Mouse (Mus musculus): ENCODE measurements around the gene Maz. TPM values are rescaled to one million over a fixed set of nuclear protein-coding genes. Genes with fewer than 3 reads are reported as not detected.

The Maz gene
- polyA plus RNA-seq, 1 experiment = 72.0 TPM

Other genes with a start within 250 kb of the Maz start
- gene Tbx6, start 245.6 kb downstream of the Maz start, polyA plus RNA-seq (2012; rRNA removed) = 1.3 and 1.4 TPM in 2 replicates
- gene Ppp4c, start 234.5 kb downstream of the Maz start, polyA plus RNA-seq (2012; rRNA removed) = 106 and 121 TPM in 2 replicates
- 2.4 and 2.9 TPM in 2 replicates for gene Fam57b, start 229.4 kb downstream of the Maz start, polyA plus RNA-seq (2012; rRNA removed)
- not detected in 2 replicates for gene 4930451I11Rik, start 195.4 kb downstream of the Maz start, polyA plus RNA-seq (2012; rRNA removed)
- gene Doc2a, start 179.6 kb downstream of the Maz start, polyA plus RNA-seq (2012; rRNA removed) = not detected in 2 replicates
- 18.0 and 21.0 TPM in 2 replicates for gene Hirip3, start 165.1 kb downstream of the Maz start, polyA plus RNA-seq (2012; rRNA removed)
- 42.3 and 46.0 TPM in 2 replicates for gene Ino80e, start 164.7 kb downstream of the Maz start, polyA plus RNA-seq (2012; rRNA removed)
- gene Taok2, start 142.3 kb downstream of the Maz start, polyA plus RNA-seq (2012; rRNA removed) = 55.8 and 65.4 TPM in 2 replicates
- gene Tmem219, start 104.1 kb downstream of the Maz start, polyA plus RNA-seq (2012; rRNA removed) = 41.3 and 46.0 TPM in 2 replicates
- gene Kctd13, start 98.2 kb downstream of the Maz start, polyA plus RNA-seq (2012; rRNA removed) = 16.3 and 16.4 TPM in 2 replicates
- not detected in 2 replicates for gene Asphd1, start 77.5 kb downstream of the Maz start, polyA plus RNA-seq (2012; rRNA removed)
- 0.65 and 0.72 TPM in 2 replicates for gene Sez6l2, start 76.5 kb downstream of the Maz start, polyA plus RNA-seq (2012; rRNA removed)
- gene Cdipt, start 51.1 kb downstream of the Maz start, polyA plus RNA-seq (2012; rRNA removed) = 118 and 119 TPM in 2 replicates
- gene Cdiptos, start 50.9 kb downstream of the Maz start, polyA plus RNA-seq (2012; rRNA removed) = 2.2 and 2.7 TPM in 2 replicates
- gene Mvp, start 12.4 kb downstream of the Maz start, polyA plus RNA-seq (2012; rRNA removed) = 46.2 and 52.7 TPM in 2 replicates
- 2.8 and 3.2 TPM in 2 replicates for gene Pagr1b, start 10.6 kb downstream of the Maz start, polyA plus RNA-seq (2012; rRNA removed)
- gene Pagr1a, start 9.7 kb downstream of the Maz start, polyA plus RNA-seq (2012; rRNA removed) = 16.4 and 18.2 TPM in 2 replicates
- gene Gm42742, start 5.9 kb downstream of the Maz start, polyA plus RNA-seq (2012; rRNA removed) = 66.3 and 76.5 TPM in 2 replicates
- 9.7 and 10.2 TPM in 2 replicates for gene Prrt2, start 5.8 kb downstream of the Maz start, polyA plus RNA-seq (2012; rRNA removed)
- 2.3 and 2.7 TPM in 2 replicates for gene Kif22, start 15.4 kb upstream of the Maz start, polyA plus RNA-seq (2012; rRNA removed)
- 0.15 and 0.34 TPM in 2 replicates for gene Zg16, start 60.3 kb upstream of the Maz start, polyA plus RNA-seq (2012; rRNA removed)
- gene AI467606, start 64.3 kb upstream of the Maz start, polyA plus RNA-seq (2012; rRNA removed) = 4.4 and 6.0 TPM in 2 replicates
- 0.80 and 0.81 TPM in 2 replicates for gene Qprt, start 95.2 kb upstream of the Maz start, polyA plus RNA-seq (2012; rRNA removed)
- 1.2 and 1.9 TPM in 2 replicates for gene Spn, start 110.8 kb upstream of the Maz start, polyA plus RNA-seq (2012; rRNA removed)
- gene Cd2bp2, start 169.0 kb upstream of the Maz start, polyA plus RNA-seq (2012; rRNA removed) = 66.2 and 68.8 TPM in 2 replicates
- gene Tbc1d10b, start 181.4 kb upstream of the Maz start, polyA plus RNA-seq (2012; rRNA removed) = 23.0 and 30.1 TPM in 2 replicates
- gene Mylpf, start 181.9 kb upstream of the Maz start, polyA plus RNA-seq (2012; rRNA removed) = 1.2 and 2.1 TPM in 2 replicates
- gene Zfp553, start 206.0 kb upstream of the Maz start, polyA plus RNA-seq (2012; rRNA removed) = 10.0 and 10.5 TPM in 2 replicates
- gene Sept1, start 206.1 kb upstream of the Maz start, polyA plus RNA-seq (2012; rRNA removed) = 19.4 and 22.0 TPM in 2 replicates
- gene Zfp771, start 217.2 kb upstream of the Maz start, polyA plus RNA-seq (2012; rRNA removed) = 49.8 and 54.0 TPM in 2 replicates
- gene Dctpp1, start 233.7 kb upstream of the Maz start, polyA plus RNA-seq (2012; rRNA removed) = 19.2 and 24.9 TPM in 2 replicates
- 19.8 and 21.1 TPM in 2 replicates for gene Sephs2, start 247.0 kb upstream of the Maz start, polyA plus RNA-seq (2012; rRNA removed)

Measured in urinary bladder, adult 2 months (tissue).